Mouse (Mus musculus) kidney, embryonic 14.5 days (tissue): ENCODE results near the gene Chrnd. TPM values are rescaled to one million over a fixed set of nuclear protein-coding genes. Genes with fewer than 3 reads are reported as not detected.

ENCODE experiments used
- ATAC-seq: fragments of 200-750 bp; cut with Nextera tagmentation; 2 replicates; pipeline ENCODE4 v1.8.0; 2017; ENCODE audit warnings: moderate number of reproducible peaks, mild to moderate bottlenecking, moderate TSS enrichment, moderate library complexity; ENCODE audit not compliant: low FRiP score, low TSS enrichment
- H3K27ac ChIP-seq: fragments of 300-500 bp; sonication (generic); 2 replicates; pipeline ENCODE4 v1.5.1; 2014; ENCODE audit warnings: low read depth, mild to moderate bottlenecking, low read length, moderate library complexity, mixed read lengths
- H3K27me3 ChIP-seq: fragments of 300-500 bp; sonication (generic); 2 replicates; pipeline ENCODE4 v1.6.1; 2014; ENCODE audit warnings: mild to moderate bottlenecking, low read length; ENCODE audit not compliant: control insufficient read depth, insufficient read depth
- H3K36me3 ChIP-seq: fragments of 300-500 bp; sonication (generic); 2 replicates; pipeline ENCODE4 v1.6.1; 2014; ENCODE audit warnings: low read length, mixed read lengths; ENCODE audit not compliant: control insufficient read depth, insufficient read depth
- H3K4me1 ChIP-seq: fragments of 300-500 bp; sonication (generic); 2 replicates; pipeline ENCODE4 v1.6.1; 2014; ENCODE audit warnings: low read length, mixed read lengths; ENCODE audit not compliant: control insufficient read depth, insufficient read depth
- H3K4me2 ChIP-seq: fragments of 300-500 bp; sonication (generic); replicated peaks from 2 replicates; pipeline ENCODE4 v1.6.1; 2014; ENCODE audit warnings: low read depth, mild to moderate bottlenecking, low read length
- H3K4me3 ChIP-seq: fragments of 300-500 bp; sonication (generic); 2 replicates; pipeline ENCODE4 v1.5.1; 2014; ENCODE audit warnings: mild to moderate bottlenecking, low read length
- H3K9ac ChIP-seq: fragments of 300-500 bp; sonication (generic); 2 replicates; pipeline ENCODE4 v1.6.1; 2014; ENCODE audit warnings: low read depth, mild to moderate bottlenecking, low read length, moderate library complexity
- H3K9me3 ChIP-seq: fragments of 300-500 bp; sonication (generic); 2 replicates; pipeline ENCODE4 v1.6.1; 2016; ENCODE audit warnings: low read length; ENCODE audit not compliant: control insufficient read depth
- WGBS: fragments of 180-500 bp; shearing (Covaris S2); extraction: QIAGEN DNeasy Blood & Tissue Kit; methylation state at CpG from one replicate; pipeline ENCODE4 v1.1.7; 2014; 5-methylcytosine and 5-hydroxymethylcytosine counted together
- polyA plus RNA-seq: library from polyadenylated mRNA; unstranded; fragments of >200 nt; fragmentation: Nextera tagmentation; extraction: Ambion mirVana; gene quantifications from 2 replicates; pipeline ENCODE4 v1.2.1, GENCODE M21; 2014

Chrnd gene
- polyA plus RNA-seq, 1 experiment from 2014 or later, result 0.62 TPM

- ATAC-seq, result 0 out of 2 replicates have a peak, but pooled peaks have one; percentile 35
- 0% methylated on average over 34 of the region's 56 CpGs for WGBS
- H3K27ac ChIP-seq, result no peak overlapping the region
These were observed 34.7 kb upstream of the Chrnd start for GRCm38 (mm10) chr1:87155531-87156198.

GRCm38 (mm10) chr1:87156199-87156587 is 34.2 kb upstream of the Chrnd start, which contains the start of gene Ecel1:
TSS of gene Ecel1 (minus strand) at chr1:87156521.
- Histone ChIP-seq H3K27me3 (peaks cover 81% of the 10 kb centered on the region), H3K36me3 (no peaks in the 10 kb centered on the region), H3K9ac (0 out of 2 replicates have a peak within 1 kb of the TSS, but pooled peaks have one; percentile 13), H3K4me2 (peak within 1 kb of the TSS; percentile 40), H3K27ac (no peak within 1 kb of the TSS), H3K4me1 (peaks cover 3% of the 10 kb centered on the region; the same call in 1 of the 2 replicates), H3K9me3 (no peaks in the 10 kb centered on the region), H3K4me3 (peak within 1 kb of the TSS; percentile 36)
- ATAC-seq, result no peak
- 6% methylated on average over 11 of the region's 12 CpGs for WGBS

More at GRCm38 (mm10) chr1:87155531-87156198, 34.7 kb upstream of the Chrnd start:
- H3K4me1 ChIP-seq, result peaks cover 3% of the 10 kb centered on the region; the same call in 1 of the 2 replicates
- peaks cover 86% of the 10 kb centered on the region for H3K27me3 ChIP-seq
- H3K36me3 ChIP-seq, result no peaks in the 10 kb centered on the region
- H3K4me2 ChIP-seq, result peak overlapping the region; percentile 40
- H3K9me3 ChIP-seq, result no peaks in the 10 kb centered on the region
- peak overlapping the region; percentile 36 for H3K4me3 ChIP-seq
- 0 out of 2 replicates have a peak overlapping the region, but pooled peaks have one; percentile 13 for H3K9ac ChIP-seq

- 72% methylated on average over 3 of the region's 3 CpGs for WGBS
- Histone ChIP-seq H3K4me2 (no peak overlapping the region), H3K27ac (no peak overlapping the region), H3K36me3 (no peaks in the 10 kb centered on the region), H3K27me3 (peaks cover 52% of the 10 kb centered on the region), H3K9ac (no peak overlapping the region), H3K9me3 (no peaks in the 10 kb centered on the region), H3K4me1 (peaks cover 3% of the 10 kb centered on the region; the same call in 1 of the 2 replicates), H3K4me3 (no peak overlapping the region)
- ATAC-seq, result no peak
These were observed 31.0 kb upstream of the Chrnd start for GRCm38 (mm10) chr1:87159396-87159795.

- Histone ChIP-seq H3K9me3 (no peaks in the 10 kb centered on the region), H3K27me3 (peaks cover 30% of the 10 kb centered on the region), H3K36me3 (no peaks in the 10 kb centered on the region), H3K4me1 (no peaks in the 10 kb centered on the region; the same call in 1 of the 2 replicates), H3K4me3 (no peak overlapping the region), H3K9ac (no peak overlapping the region), H3K4me2 (no peak overlapping the region), H3K27ac (no peak overlapping the region)
- ATAC-seq, result 0 out of 2 replicates have a peak, but pooled peaks have one; percentile 20
- 24% methylated on average over 11 of the region's 11 CpGs for WGBS
These were observed 26.1 kb upstream of the Chrnd start for GRCm38 (mm10) chr1:87164164-87164795.

DNA sequence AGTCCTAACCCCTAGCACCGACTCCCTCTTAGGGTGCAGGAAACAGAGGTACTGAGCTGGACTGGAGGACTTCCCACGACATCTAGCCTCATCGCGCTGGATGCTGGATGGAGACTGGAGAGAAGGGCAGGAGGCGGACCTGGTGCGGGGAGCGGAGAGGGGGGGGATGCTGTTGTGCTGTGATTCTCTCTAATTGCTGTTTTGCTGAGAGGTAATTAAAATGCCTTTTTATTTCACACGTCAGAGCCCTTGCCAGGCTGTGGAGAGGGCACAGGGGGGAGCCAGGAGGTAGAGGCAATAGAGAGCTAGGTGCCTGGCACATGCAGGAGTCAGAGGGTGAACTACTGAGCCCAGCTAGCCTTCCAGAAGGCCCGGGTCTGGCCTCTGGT is 25.6 kb upstream of the Chrnd start:
- ATAC-seq, result no peak
- H3K4me3 ChIP-seq, result no peak overlapping the region
- no peaks in the 10 kb centered on the region for H3K9me3 ChIP-seq
- H3K4me1 ChIP-seq, result peaks cover 2% of the 10 kb centered on the region; the same call in 1 of the 2 replicates
- WGBS, result 36% methylated on average over 9 of the region's 9 CpGs
- no peaks in the 10 kb centered on the region for H3K36me3 ChIP-seq
- H3K4me2 ChIP-seq, result no peak overlapping the region
- H3K27me3 ChIP-seq, result peaks cover 34% of the 10 kb centered on the region
- no peak overlapping the region for H3K9ac ChIP-seq
- no peak overlapping the region for H3K27ac ChIP-seq

DNA sequence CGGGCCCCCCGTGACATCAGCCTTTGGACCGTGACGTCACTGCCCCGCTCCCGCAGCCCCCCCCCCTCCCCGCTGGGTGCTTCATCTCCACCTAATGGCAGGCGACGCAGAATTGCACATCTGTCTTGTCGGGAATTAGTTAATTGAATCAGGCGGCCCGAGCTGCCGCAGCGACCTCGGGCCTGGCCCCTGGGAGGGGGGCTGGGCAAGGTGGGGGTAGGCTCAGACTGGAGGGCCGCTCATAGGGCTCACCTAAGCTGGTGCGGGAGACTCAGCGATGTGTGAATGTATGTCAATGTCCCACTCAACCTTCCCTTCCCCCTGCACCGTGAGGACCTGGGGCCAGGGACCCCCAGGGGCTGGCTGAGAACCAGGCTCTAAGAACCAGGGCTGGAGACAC is 19.9 kb upstream of the Chrnd start:
- WGBS, result 11% methylated on average over 18 of the region's 19 CpGs
- no peak overlapping the region for H3K9ac ChIP-seq

GRCm38 (mm10) chr1:87171312-87171711 is 19.1 kb upstream of the Chrnd start:
- Histone ChIP-seq H3K9me3 (no peaks in the 10 kb centered on the region), H3K27me3 (peaks cover 39% of the 10 kb centered on the region), H3K4me3 (no peak overlapping the region), H3K36me3 (no peaks in the 10 kb centered on the region), H3K27ac (no peak overlapping the region), H3K4me2 (no peak overlapping the region), H3K9ac (no peak overlapping the region), H3K4me1 (peaks cover 27% of the 10 kb centered on the region)
- ATAC-seq, result no peak
- WGBS, result 91% methylated on average over 1 of the region's 1 CpGs

More for the DNA sequence above, 19.9 kb upstream of the Chrnd start:
- Histone ChIP-seq H3K4me2 (0 out of 2 replicates have a peak overlapping the region, but pooled peaks have one; percentile 8), H3K4me3 (no peak overlapping the region), H3K27ac (no peak overlapping the region), H3K4me1 (peaks cover 19% of the 10 kb centered on the region; the same call in 1 of the 2 replicates), H3K9me3 (no peaks in the 10 kb centered on the region), H3K27me3 (peaks cover 43% of the 10 kb centered on the region), H3K36me3 (no peaks in the 10 kb centered on the region)
- no peak for ATAC-seq

DNA sequence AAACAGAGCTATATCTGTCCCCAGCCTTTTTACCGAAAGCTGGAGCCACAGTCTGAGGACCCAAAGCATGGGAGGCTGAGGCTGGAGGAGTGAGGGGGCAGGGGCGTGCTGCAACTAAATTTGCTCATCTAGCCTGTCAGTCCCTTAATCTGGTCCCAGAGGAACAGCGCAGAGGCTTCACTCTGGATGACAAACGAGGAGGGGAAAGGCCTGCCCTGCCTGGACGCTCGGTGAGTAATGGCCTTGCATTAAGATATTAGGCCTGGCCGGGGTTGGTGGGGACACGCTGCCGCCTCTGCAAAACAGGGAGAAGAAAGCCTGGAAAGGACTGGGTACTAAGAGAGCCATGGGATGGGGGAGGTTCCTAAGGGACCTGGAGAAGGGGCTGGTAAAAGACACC is 18.1 kb upstream of the Chrnd start:
- Histone ChIP-seq H3K36me3 (no peaks in the 10 kb centered on the region), H3K4me3 (no peak overlapping the region), H3K27ac (no peak overlapping the region), H3K4me2 (no peak overlapping the region), H3K4me1 (peaks cover 27% of the 10 kb centered on the region), H3K9me3 (no peaks in the 10 kb centered on the region), H3K9ac (no peak overlapping the region), H3K27me3 (peaks cover 34% of the 10 kb centered on the region)
- ATAC-seq, result no peak
- 25% methylated on average over 9 of the region's 9 CpGs for WGBS
